Mouse (Mus musculus) kidney, adult 10 weeks (tissue): ENCODE measurements around the gene Pecr. TPM values are rescaled to one million over a fixed set of nuclear protein-coding genes. Genes with fewer than 3 reads are reported as not detected.

ENCODE experiments used
- polyA plus RNA-seq: library from polyadenylated mRNA; stranded (reverse); fragments of 350-450 nt; fragmentation: Illumina TruSeq; extraction: RNeasy Lipid Tissue Mini Kit (QIAGEN cat#74804); gene quantifications from one replicate; pipeline ENCODE4 v1.2.3, GENCODE M21; 2014; ENCODE audit warnings: low read depth, low replicate concordance

The Pecr gene
- 170 TPM for polyA plus RNA-seq

GRCm38 (mm10) chr1:72283992-72284485 is at the start of gene Pecr, which contains the start of gene Tmem169:
Gene Pecr, minus strand, starts transcription at chr1:72284314.
Gene Tmem169, plus strand, starts transcription at chr1:72284369.

GRCm38 (mm10) chr1:72307317-72307798 is 23.2 kb upstream of the Pecr start, which contains the start of gene Xrcc5:
Gene Xrcc5, plus strand, starts transcription at chr1:72307421.

DNA sequence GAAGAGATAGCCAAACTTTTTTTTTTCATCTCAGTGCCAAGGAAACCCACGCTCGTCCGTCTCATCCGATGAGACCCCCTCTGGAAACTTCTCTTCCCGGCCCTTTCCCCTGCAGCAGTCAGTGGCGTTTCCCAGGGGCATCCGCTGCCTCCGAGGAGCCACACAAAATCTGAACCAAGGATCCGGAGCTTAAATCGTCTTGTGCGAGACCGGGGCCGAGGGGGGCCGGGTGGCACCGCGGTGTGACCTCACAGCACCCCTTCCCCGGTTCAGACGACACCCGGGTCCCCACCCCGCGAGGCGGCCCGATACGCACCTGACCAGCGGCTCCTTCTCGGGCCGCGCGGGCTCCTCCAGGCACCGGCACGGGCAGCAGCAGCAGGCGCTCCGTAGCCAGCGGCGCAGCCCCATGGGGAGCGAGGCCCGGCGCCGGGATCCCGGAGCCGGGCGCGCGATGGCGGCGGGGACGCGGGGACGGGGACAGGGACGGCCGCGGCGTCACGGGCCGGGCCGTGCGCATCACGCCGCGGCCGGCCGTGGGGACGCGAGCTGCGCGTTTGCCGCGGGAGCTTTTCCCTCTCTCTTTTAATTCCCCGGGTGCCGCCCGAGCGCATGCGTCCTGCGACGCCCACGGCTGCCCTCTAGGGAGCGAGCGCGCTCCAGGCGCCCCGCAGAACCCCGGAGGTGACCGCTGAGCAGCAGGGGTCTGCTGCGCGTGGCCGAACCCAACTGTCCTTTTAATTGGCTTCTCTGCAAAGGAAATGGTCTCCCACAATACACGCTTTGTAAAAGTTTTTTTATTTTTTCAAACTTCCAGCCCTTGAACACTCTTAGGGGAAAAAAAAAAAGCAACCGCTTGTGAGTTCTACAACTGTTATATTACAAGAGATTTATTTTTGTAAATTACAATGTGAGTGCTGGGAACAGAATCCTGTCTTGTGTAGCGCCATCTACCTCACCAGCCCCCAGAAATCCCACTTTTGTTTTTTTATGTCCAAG is 72.1 kb downstream of the Pecr start, which contains the start of gene Mreg:
TSS of gene Mreg (minus strand) at position 607 of the 999 bp plus-strand sequence.

Other genes starting within 250 kb of the Pecr start
- 4.5 TPM for gene Mreg, start 72.0 kb downstream of the Pecr start, polyA plus RNA-seq
- 23.4 TPM for gene Tmem169, start 55 bp upstream of the Pecr start, polyA plus RNA-seq
- gene Xrcc5, start 23.1 kb upstream of the Pecr start, polyA plus RNA-seq, result 75.3 TPM